Mouse (Mus musculus) megakaryocyte, embryonic 14.5 days (primary cell): ENCODE data around the gene Car2.

Experiments
- FLI1 ChIP-seq: IDR thresholded peaks from 2 replicates; pipeline ENCODE4 v1.6.1; 2012; ENCODE audit warnings: low read length, inconsistent platforms, mixed read lengths
- GATA1 ChIP-seq: IDR thresholded peaks from 3 replicates; pipeline ENCODE4 v1.6.1; 2012; ENCODE audit warnings: mixed read lengths, low read length, inconsistent platforms, borderline replicate concordance

- TF ChIP-seq GATA1 (no peak), FLI1 (no peak)
Observed at GRCm38 (mm10) chr3:14853966-14854365, 32.1 kb upstream of the Car2 start.
